Mouse (Mus musculus) kidney, embryonic 14.5 days (tissue): ENCODE data around the gene Wwp2. TPM values are rescaled to one million over a fixed set of nuclear protein-coding genes. Genes with fewer than 3 reads are reported as not detected.
"Not testable (repeated sequence)": the region's sequence is repeated elsewhere in the genome, so short reads cannot be mapped to it uniquely, and the experiment has no call there.

Experiments used
- ATAC-seq: fragments of 200-750 bp; cut with Nextera tagmentation; 2 replicates; pipeline ENCODE4 v1.8.0; 2017; ENCODE audit warnings: moderate number of reproducible peaks, mild to moderate bottlenecking, moderate TSS enrichment, moderate library complexity; ENCODE audit not compliant: low FRiP score, low TSS enrichment
- H3K27ac ChIP-seq: fragments of 300-500 bp; sonication (generic); 2 replicates; pipeline ENCODE4 v1.5.1; 2014; ENCODE audit warnings: low read depth, mild to moderate bottlenecking, low read length, moderate library complexity, mixed read lengths
- H3K27me3 ChIP-seq: fragments of 300-500 bp; sonication (generic); 2 replicates; pipeline ENCODE4 v1.6.1; 2014; ENCODE audit warnings: mild to moderate bottlenecking, low read length; ENCODE audit not compliant: control insufficient read depth, insufficient read depth
- H3K36me3 ChIP-seq: fragments of 300-500 bp; sonication (generic); 2 replicates; pipeline ENCODE4 v1.6.1; 2014; ENCODE audit warnings: low read length, mixed read lengths; ENCODE audit not compliant: control insufficient read depth, insufficient read depth
- H3K4me1 ChIP-seq: fragments of 300-500 bp; sonication (generic); 2 replicates; pipeline ENCODE4 v1.6.1; 2014; ENCODE audit warnings: low read length, mixed read lengths; ENCODE audit not compliant: control insufficient read depth, insufficient read depth
- H3K4me2 ChIP-seq: fragments of 300-500 bp; sonication (generic); replicated peaks from 2 replicates; pipeline ENCODE4 v1.6.1; 2014; ENCODE audit warnings: low read depth, mild to moderate bottlenecking, low read length
- H3K4me3 ChIP-seq: fragments of 300-500 bp; sonication (generic); 2 replicates; pipeline ENCODE4 v1.5.1; 2014; ENCODE audit warnings: mild to moderate bottlenecking, low read length
- H3K9ac ChIP-seq: fragments of 300-500 bp; sonication (generic); 2 replicates; pipeline ENCODE4 v1.6.1; 2014; ENCODE audit warnings: low read depth, mild to moderate bottlenecking, low read length, moderate library complexity
- H3K9me3 ChIP-seq: fragments of 300-500 bp; sonication (generic); 2 replicates; pipeline ENCODE4 v1.6.1; 2016; ENCODE audit warnings: low read length; ENCODE audit not compliant: control insufficient read depth
- WGBS: fragments of 180-500 bp; shearing (Covaris S2); extraction: QIAGEN DNeasy Blood & Tissue Kit; methylation state at CpG from one replicate; pipeline ENCODE4 v1.1.7; 2014; 5-methylcytosine and 5-hydroxymethylcytosine counted together
- polyA plus RNA-seq: library from polyadenylated mRNA; unstranded; fragments of >200 nt; fragmentation: Nextera tagmentation; extraction: Ambion mirVana; gene quantifications from 2 replicates; pipeline ENCODE4 v1.2.1, GENCODE M21; 2014

The Wwp2 gene
- polyA plus RNA-seq, 1 experiment from 2014 or later: 43.7 TPM

DNA sequence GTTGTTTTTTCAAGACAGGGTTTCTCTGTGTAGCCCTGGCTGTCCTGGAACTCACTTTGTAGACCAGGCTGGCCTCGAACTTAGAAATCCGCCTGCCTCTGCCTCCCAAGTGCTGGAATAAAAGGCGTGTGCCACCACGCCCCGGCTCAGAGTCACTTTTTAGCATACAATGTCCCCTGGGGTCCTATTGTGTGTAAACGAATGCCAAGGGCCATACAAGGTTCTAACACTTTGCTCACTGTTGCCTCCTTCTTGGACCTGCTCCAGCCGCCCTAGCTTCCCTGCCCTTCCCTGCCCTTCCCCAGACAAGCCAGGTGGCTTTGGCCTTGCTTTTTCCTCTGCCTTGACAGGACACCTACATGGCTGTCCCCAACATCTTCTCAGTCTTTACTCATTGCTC lies 40.6 kb downstream of the Wwp2 start:
- 95% methylated on average over 7 of the region's 7 CpGs for WGBS
- H3K4me1 ChIP-seq, H3K27me3 ChIP-seq, H3K36me3 ChIP-seq, ATAC-seq, H3K4me3 ChIP-seq, H3K4me2 ChIP-seq, H3K9me3 ChIP-seq, H3K27ac ChIP-seq, H3K9ac ChIP-seq: not testable (repeated sequence)

GRCm38 (mm10) chr8:107478728-107479127 lies 42.6 kb downstream of the Wwp2 start:
- no peak for ATAC-seq
- Histone ChIP-seq H3K9ac (no peak overlapping the region), H3K9me3 (no peaks in the 10 kb centered on the region), H3K4me1 (no peaks in the 10 kb centered on the region), H3K27ac (no peak overlapping the region), H3K4me2 (no peak overlapping the region), H3K4me3 (no peak overlapping the region), H3K27me3 (no peaks in the 10 kb centered on the region), H3K36me3 (no peaks in the 10 kb centered on the region)
- 88% methylated on average over 6 of the region's 6 CpGs for WGBS

GRCm38 (mm10) chr8:107480436-107480835 lies 44.3 kb downstream of the Wwp2 start:
- Histone ChIP-seq H3K9ac (no peak overlapping the region), H3K27me3 (no peaks in the 10 kb centered on the region), H3K4me1 (no peaks in the 10 kb centered on the region), H3K4me3 (no peak overlapping the region), H3K36me3 (0 out of 2 replicates have a peak, but pooled peaks cover 4% of the 10 kb centered on the region), H3K27ac (no peak overlapping the region), H3K4me2 (no peak overlapping the region), H3K9me3 (no peaks in the 10 kb centered on the region)
- whole genome bisulfite sequencing: 93% methylated on average over 4 of the region's 4 CpGs
- ATAC-seq: no peak

- H3K4me1 ChIP-seq: no peaks in the 10 kb centered on the region
- H3K27me3 ChIP-seq: no peaks in the 10 kb centered on the region
- no peak overlapping the region for H3K4me3 ChIP-seq
- H3K36me3 ChIP-seq: 0 out of 2 replicates have a peak, but pooled peaks cover 4% of the 10 kb centered on the region
- no peaks in the 10 kb centered on the region for H3K9me3 ChIP-seq
- no peak for ATAC-seq
- no peak overlapping the region for H3K27ac ChIP-seq
- H3K9ac ChIP-seq: no peak overlapping the region
- H3K4me2 ChIP-seq: no peak overlapping the region
- 96% methylated on average over 8 of the region's 8 CpGs for WGBS
Observed at GRCm38 (mm10) chr8:107483250-107483649, 47.1 kb downstream of the Wwp2 start.

DNA sequence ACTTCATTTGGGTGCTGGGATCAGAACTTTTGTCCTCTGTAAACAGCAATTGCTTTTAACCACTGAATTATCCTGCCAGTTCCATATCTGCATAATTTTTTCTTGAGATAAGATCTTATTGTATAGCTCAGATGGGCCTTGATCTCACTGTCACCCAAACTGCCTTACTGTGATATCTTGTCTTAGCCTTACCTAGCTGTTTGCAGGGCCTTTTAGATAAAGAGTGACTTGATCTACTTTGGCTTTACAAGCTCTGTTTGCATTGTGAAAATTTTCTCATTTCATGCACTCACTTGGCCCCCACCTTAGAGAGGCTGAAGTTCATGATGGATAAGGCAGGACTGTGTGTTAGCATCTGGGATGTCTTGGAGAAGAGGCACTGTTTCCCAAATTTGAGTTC lies 48.8 kb downstream of the Wwp2 start:
- peaks cover 12% of the 10 kb centered on the region; the same call in 1 of the 2 replicates for H3K4me1 ChIP-seq
- H3K36me3 ChIP-seq: 0 out of 2 replicates have a peak, but pooled peaks cover 4% of the 10 kb centered on the region
- no peak for ATAC-seq
- H3K4me2 ChIP-seq: no peak overlapping the region
- H3K9ac ChIP-seq: no peak overlapping the region
- no peak overlapping the region for H3K27ac ChIP-seq
- no peak overlapping the region for H3K4me3 ChIP-seq
- no peaks in the 10 kb centered on the region for H3K27me3 ChIP-seq
- no peaks in the 10 kb centered on the region for H3K9me3 ChIP-seq

DNA sequence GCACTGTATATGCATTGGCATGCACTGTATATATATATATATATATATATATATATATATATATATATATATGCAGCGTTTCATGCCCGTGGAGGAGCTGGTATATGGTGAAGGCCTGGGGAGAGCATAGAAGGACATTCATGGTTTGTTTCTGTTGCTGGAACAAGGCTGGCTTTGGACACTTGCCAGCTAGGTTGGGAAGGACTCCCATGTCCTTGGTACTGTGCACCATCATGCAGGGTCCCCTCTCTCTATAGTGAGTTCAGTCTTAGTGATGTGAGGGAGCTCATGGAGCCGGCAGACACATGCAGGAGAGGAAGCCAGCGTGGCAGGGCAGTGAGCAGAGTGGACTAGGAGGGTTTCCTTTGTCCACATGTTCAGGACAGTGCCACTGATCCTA lies 52.4 kb downstream of the Wwp2 start:
- WGBS: 85% methylated on average over 4 of the region's 4 CpGs
- H3K4me3 ChIP-seq: no peak overlapping the region

DNA sequence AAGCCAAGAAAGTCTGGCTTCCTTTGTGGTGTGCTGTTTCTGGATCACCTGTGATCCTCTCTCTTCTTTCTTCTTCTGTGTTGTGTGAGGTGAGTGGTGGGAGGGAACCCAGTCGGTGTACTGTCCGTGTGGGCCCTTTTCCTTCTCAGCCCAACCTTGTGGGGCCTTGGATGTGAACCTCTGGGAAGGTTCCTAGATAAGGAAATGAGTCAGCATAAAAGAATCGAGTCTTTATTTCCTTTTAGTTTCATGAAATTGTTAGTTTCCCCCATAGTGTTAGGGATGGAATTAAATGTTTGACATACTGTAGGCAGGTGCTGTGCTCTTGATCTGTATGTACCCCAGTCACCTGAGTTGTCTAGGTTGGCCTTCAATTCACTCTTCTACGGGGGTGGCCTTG lies 52.9 kb downstream of the Wwp2 start:
- Histone ChIP-seq H3K27me3 (no peaks in the 10 kb centered on the region), H3K4me1 (peaks cover 22% of the 10 kb centered on the region; the same call in 1 of the 2 replicates), H3K9me3 (no peaks in the 10 kb centered on the region), H3K27ac (no peak overlapping the region), H3K9ac (no peak overlapping the region), H3K4me2 (no peak overlapping the region), H3K36me3 (0 out of 2 replicates have a peak, but pooled peaks cover under 1% of the 10 kb centered on the region), H3K4me3 (no peak overlapping the region)
- ATAC-seq: no peak
- WGBS: 79% methylated on average over 4 of the region's 4 CpGs

More for the DNA sequence above, 52.4 kb downstream of the Wwp2 start:
- H3K4me2 ChIP-seq: no peak overlapping the region
- peaks cover 22% of the 10 kb centered on the region; the same call in 1 of the 2 replicates for H3K4me1 ChIP-seq
- no peaks in the 10 kb centered on the region for H3K27me3 ChIP-seq
- no peak overlapping the region for H3K27ac ChIP-seq
- H3K9ac ChIP-seq: no peak overlapping the region
- H3K36me3 ChIP-seq: 0 out of 2 replicates have a peak, but pooled peaks cover 4% of the 10 kb centered on the region
- no peaks in the 10 kb centered on the region for H3K9me3 ChIP-seq
- ATAC-seq: no peak

GRCm38 (mm10) chr8:107489921-107490320 lies 53.8 kb downstream of the Wwp2 start:
- Histone ChIP-seq H3K9me3 (no peaks in the 10 kb centered on the region), H3K4me2 (no peak overlapping the region), H3K4me3 (no peak overlapping the region), H3K9ac (no peak overlapping the region), H3K27ac (no peak overlapping the region), H3K4me1 (peaks cover 22% of the 10 kb centered on the region; the same call in 1 of the 2 replicates), H3K36me3 (no peaks in the 10 kb centered on the region), H3K27me3 (no peaks in the 10 kb centered on the region)
- no peak for ATAC-seq
- 20% methylated on average over 5 of the region's 5 CpGs for WGBS

- Histone ChIP-seq H3K9ac (no peak overlapping the region), H3K36me3 (no peaks in the 10 kb centered on the region), H3K4me1 (peaks cover 22% of the 10 kb centered on the region; the same call in 1 of the 2 replicates), H3K27me3 (no peaks in the 10 kb centered on the region), H3K4me3 (no peak overlapping the region), H3K27ac (no peak overlapping the region), H3K9me3 (no peaks in the 10 kb centered on the region), H3K4me2 (no peak overlapping the region)
- ATAC-seq: no peak
- WGBS: 70% methylated on average over 2 of the region's 2 CpGs
Observed at GRCm38 (mm10) chr8:107490649-107491048, 54.5 kb downstream of the Wwp2 start.
